In genomic region chr1:71099945-71100515, GRCm38 (mm10) we compare ENCODE assay signal across 8 mouse cellular contexts. TPM values are rescaled to one million over a fixed set of nuclear protein-coding genes. Genes with fewer than 3 reads are reported as not detected.
A peak's percentile ranks its signal among the peaks of the same experiment; 100 is the strongest.
DNase-seq lines count a peak whose midpoint lies in the region; ATAC-seq lines count a peak whose summit lies in the region.

No protein-coding gene starts in this region.

- peak; percentile 4 to 6 for DNase-seq in cerebellum, postnatal 14 days
- no peak for DNase-seq in cerebellum, adult 11-12 months
- peak; percentile 68 for DNase-seq in A20 (ENCODE audit: low read depth, low spot score)
- DNase-seq in heart, adult 18-20 months: peak; percentile 4 to 17
- DNase-seq in lung, postnatal 10 days: peak; percentile 2
- DNase-seq in right cerebral cortex, postnatal 4 days: no peak

- no peak for ATAC-seq in erythroid progenitor cell, adult 5-6 weeks (replicated peaks; ENCODE audit: low FRiP score, poor library complexity, severe bottlenecking)
- no peak for ATAC-seq in frontal cortex, adult (ENCODE audit: low TSS enrichment)

RNA-seq across cellular contexts. Expression of gene Bard1, which starts 2.9 kb away (rescaled TPM):
- under 1 TPM; 0.67 to 0.75 TPM for total RNA-seq in heart, adult 18-20 months (2021)
- total RNA-seq in erythroid progenitor cell, adult 5-6 weeks (2015; ENCODE audit: low replicate concordance): 52.6 and 62.0 TPM in 2 replicates
- total RNA-seq in erythroid progenitor cell, adult 5-6 weeks (2017; ENCODE audit: low replicate concordance): 44.6 and 50.4 TPM in 2 replicates

Comparison
In these comparisons a context has a peak if more than half of its experiments do, and no peak if none do; other contexts are left out.
1. DNase-seq: peak in cerebellum, postnatal 14 days (2 of 2), A20 (single experiment), heart, adult 18-20 months (2 of 2) and lung, postnatal 10 days (single experiment); none in cerebellum, adult 11-12 months (single experiment) and right cerebral cortex, postnatal 4 days (single experiment).
2. RNA of gene Bard1, which starts 2.9 kb away (total RNA-seq): 44.6 to 62.0 TPM in erythroid progenitor cell, adult 5-6 weeks; 0.67 to 0.75 TPM in heart, adult 18-20 months; every median in the first group is over 10 times any median in the second.